13 mouse cellular contexts compared by ENCODE assay signal in the genomic region with DNA sequence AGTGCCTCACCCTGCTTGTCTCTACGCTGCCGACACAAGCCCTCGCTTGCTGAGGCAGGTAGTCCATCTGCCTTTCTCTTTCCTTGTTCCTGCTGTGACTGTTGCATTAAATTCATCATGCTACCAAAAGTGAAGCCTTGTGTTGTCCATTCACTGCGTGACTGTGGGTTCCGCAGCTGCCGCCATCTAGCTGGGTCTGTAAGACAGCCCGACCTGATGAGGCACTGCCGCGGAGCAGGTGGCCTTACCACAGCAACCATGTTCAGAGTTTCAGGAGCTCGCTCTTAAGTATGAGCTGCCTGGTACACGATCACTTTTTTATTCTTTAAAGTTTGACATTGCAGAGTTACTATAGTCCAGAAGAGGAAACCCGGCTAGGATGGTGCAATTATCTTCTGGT.
"Had no signal": no experiment of that assay in that cellular context is flagged by ENCODE, and none has a peak within 500 bp of the region (broad histone marks: within the 10 kb centered on the region; RNA-seq: fewer than 3 reads in every experiment).

No protein-coding gene starts in this region.

- H3K27ac ChIP-seq: limb, embryonic 15.5 days; liver, embryonic 13.5 days; midbrain, embryonic 12.5 days had no signal

- H3K9me3 ChIP-seq: limb, embryonic 15.5 days; liver, embryonic 13.5 days; midbrain, embryonic 12.5 days had no signal

- ATAC-seq: midbrain, embryonic 16.5 days had no signal

- H3K9ac ChIP-seq: limb, embryonic 15.5 days; liver, embryonic 13.5 days; midbrain, embryonic 12.5 days had no signal

- H3K4me3 ChIP-seq: limb, embryonic 15.5 days; liver, embryonic 13.5 days; midbrain, embryonic 12.5 days had no signal

- DNase-seq: kidney, adult 18-20 months; kidney, postnatal 10 days; layer of hippocampus, adult 9-11 months; layer of hippocampus, postnatal 36 days; left cerebral cortex, postnatal 4 days; liver, embryonic 13.5 days; lung, adult 18-20 months; right cerebral cortex, adult 18-20 months; right cerebral cortex, postnatal 25 days; thymus, postnatal 14 days had no signal

- H3K4me1 ChIP-seq: limb, embryonic 15.5 days; liver, embryonic 13.5 days; midbrain, embryonic 12.5 days had no signal

- H3K4me2 ChIP-seq: limb, embryonic 15.5 days; liver, embryonic 13.5 days; midbrain, embryonic 12.5 days had no signal

- H3K27me3 ChIP-seq: limb, embryonic 15.5 days; liver, embryonic 13.5 days; midbrain, embryonic 12.5 days had no signal
